Mouse (Mus musculus) kidney, adult 2 months (tissue): Measurements from ENCODE around the gene Zfp664. TPM values are rescaled to one million over a fixed set of nuclear protein-coding genes. Genes with fewer than 3 reads are reported as not detected.

ENCODE experiments used
- DNase-seq: peaks from one replicate; pipeline ENCODE4 v3.0.0; 2021
- H3K27ac ChIP-seq: fragments of 200-500 bp; 2 replicates; pipeline ENCODE4 v1.5.1; 2012; ENCODE audit warnings: low read depth, low read length, control low read depth, inconsistent platforms; ENCODE audit not compliant: insufficient read depth
- H3K27me3 ChIP-seq: fragments of 200-500 bp; replicated peaks from 2 replicates; pipeline ENCODE4 v1.6.1; 2012; ENCODE audit warnings: mild to moderate bottlenecking, moderate library complexity, low read length, inconsistent platforms; ENCODE audit not compliant: control insufficient read depth, insufficient read depth
- H3K36me3 ChIP-seq: fragments of 200-500 bp; 2 replicates; pipeline ENCODE4 v1.6.1; 2012; ENCODE audit warnings: mild to moderate bottlenecking, moderate library complexity, low read length, inconsistent platforms; ENCODE audit not compliant: control insufficient read depth, insufficient read depth
- H3K4me1 ChIP-seq: fragments of 200-500 bp; 2 replicates; pipeline ENCODE4 v1.6.1; 2011; ENCODE audit warnings: low read length; ENCODE audit not compliant: control insufficient read depth, insufficient read depth
- H3K4me3 ChIP-seq: fragments of 200-500 bp; 2 replicates; pipeline ENCODE4 v1.5.1; 2011; ENCODE audit warnings: mild to moderate bottlenecking, low read depth, low read length, control low read depth; ENCODE audit not compliant: insufficient read depth
- CTCF ChIP-seq: fragments of 200-500 bp; conservative IDR thresholded peaks from 2 replicates; pipeline ENCODE4 v1.5.1; 2011; ENCODE audit warnings: low read depth, mild to moderate bottlenecking, control low read depth, low read length, moderate library complexity, mixed read lengths; ENCODE audit not compliant: insufficient read depth, insufficient read length
- POLR2A ChIP-seq: fragments of 200-500 bp; IDR thresholded peaks from one replicate; pipeline ENCODE4 v1.6.1; 2011; ENCODE audit warnings: low read depth, low read length, control low read depth
- WGBS: fragments of 180-500 bp; shearing (Covaris S2); methylation state at CpG from one replicate; pipeline ENCODE4 v1.1.7; 2018; 5-methylcytosine and 5-hydroxymethylcytosine counted together
- polyA plus RNA-seq: library from polyadenylated mRNA; depleted of rRNA; stranded (reverse); fragments of >200 nt; gene quantifications from 2 replicates; pipeline ENCODE4 v1.2.3, GENCODE M21; 2012

Gene Zfp664
- polyA plus RNA-seq, 1 experiment: 20.4 TPM

GRCm38 (mm10) chr5:124836621-124837020 lies 25.9 kb upstream of the Zfp664 start:
- no peaks in the 10 kb centered on the region for H3K36me3 ChIP-seq
- DNase-seq: no peak
- TF ChIP-seq POLR2A: no peak
- TF ChIP-seq CTCF: no peak
- H3K27me3 ChIP-seq: no peaks in the 10 kb centered on the region
- H3K4me1 ChIP-seq: no peaks in the 10 kb centered on the region
- 49% methylated on average over 4 of the region's 4 CpGs for WGBS
- no peak overlapping the region for H3K4me3 ChIP-seq
- no peak overlapping the region for H3K27ac ChIP-seq

DNA sequence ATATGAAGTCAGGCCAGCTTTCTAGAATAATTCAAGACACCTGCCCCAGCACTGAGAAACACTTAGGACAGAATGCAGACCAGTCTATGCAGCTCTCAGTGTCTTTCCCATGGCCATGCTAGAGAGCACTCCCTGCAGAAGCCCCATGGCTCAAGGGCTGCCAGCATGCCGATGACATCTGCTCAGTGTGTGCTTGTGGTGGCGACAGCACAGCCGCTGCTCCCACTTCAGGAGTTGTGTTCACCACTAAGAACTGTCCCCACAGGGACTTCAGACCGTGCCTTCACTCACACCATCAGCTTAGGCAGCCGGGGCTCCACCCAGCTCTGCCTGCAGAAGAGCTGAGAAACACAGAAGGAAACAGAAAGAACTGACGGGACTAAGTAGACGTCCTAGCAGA lies 22.3 kb upstream of the Zfp664 start:
- WGBS: 88% methylated on average over 7 of the region's 7 CpGs
- H3K4me3 ChIP-seq: no peak overlapping the region
- H3K27me3 ChIP-seq: no peaks in the 10 kb centered on the region
- no peaks in the 10 kb centered on the region for H3K36me3 ChIP-seq
- no peak for DNase-seq
- H3K4me1 ChIP-seq: no peaks in the 10 kb centered on the region
- no peak overlapping the region for H3K27ac ChIP-seq
- no peak for TF ChIP-seq POLR2A
- TF ChIP-seq CTCF: no peak

DNA sequence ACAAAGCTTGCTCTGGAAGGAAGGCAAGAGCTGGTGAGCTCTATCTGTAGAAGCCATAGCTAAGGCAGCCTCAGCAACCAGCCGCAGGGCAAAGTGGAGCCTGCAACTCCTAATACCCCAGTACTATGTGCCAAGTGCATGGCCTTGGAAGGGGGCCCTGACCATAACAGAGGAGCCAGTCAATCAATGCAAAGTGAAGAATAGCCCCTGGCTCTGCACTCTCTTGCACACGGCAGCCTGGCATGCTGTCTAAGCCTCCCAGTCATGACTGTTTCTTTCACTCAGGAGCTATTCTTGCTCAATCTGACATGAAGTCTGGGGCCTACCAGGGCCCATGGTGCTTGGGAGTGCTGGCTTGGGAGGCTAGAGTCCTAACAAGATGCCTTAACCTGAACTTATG lies 21.8 kb upstream of the Zfp664 start:
- no peaks in the 10 kb centered on the region for H3K36me3 ChIP-seq
- no peak for DNase-seq
- H3K4me3 ChIP-seq: no peak overlapping the region
- WGBS: 78% methylated on average over 2 of the region's 2 CpGs
- H3K4me1 ChIP-seq: no peaks in the 10 kb centered on the region
- H3K27ac ChIP-seq: no peak overlapping the region
- no peaks in the 10 kb centered on the region for H3K27me3 ChIP-seq
- no peak for TF ChIP-seq POLR2A
- TF ChIP-seq CTCF: no peak

GRCm38 (mm10) chr5:124843386-124843785 lies 19.1 kb upstream of the Zfp664 start:
- TF ChIP-seq CTCF (no peak), POLR2A (no peak)
- 86% methylated on average over 8 of the region's 8 CpGs for WGBS
- no peaks in the 10 kb centered on the region for H3K4me1 ChIP-seq
- H3K4me3 ChIP-seq: no peak overlapping the region
- H3K27me3 ChIP-seq: no peaks in the 10 kb centered on the region
- no peaks in the 10 kb centered on the region for H3K36me3 ChIP-seq
- no peak overlapping the region for H3K27ac ChIP-seq
- DNase-seq: no peak

DNA sequence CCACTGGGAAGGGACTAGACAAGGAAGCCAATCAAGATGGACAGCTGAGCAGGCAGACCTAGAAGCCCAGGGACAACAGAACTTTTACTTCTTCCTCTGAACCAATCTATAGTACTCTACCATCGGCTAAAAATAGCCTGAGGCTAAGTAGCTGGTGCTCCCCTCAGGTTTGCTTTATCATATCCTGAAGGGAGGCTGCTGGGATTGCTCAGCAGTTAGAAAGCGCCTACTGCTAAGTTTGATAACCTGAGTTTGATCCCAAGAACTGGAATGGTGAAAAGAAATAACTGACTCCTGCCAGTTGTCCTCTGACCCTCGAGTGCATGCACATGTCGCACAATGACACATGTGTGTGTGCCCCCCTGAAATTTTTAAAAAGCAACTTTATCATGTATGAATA lies 17.6 kb upstream of the Zfp664 start:
- no peak overlapping the region for H3K27ac ChIP-seq
- no peaks in the 10 kb centered on the region for H3K36me3 ChIP-seq
- TF ChIP-seq CTCF (no peak), POLR2A (no peak)
- H3K4me3 ChIP-seq: no peak overlapping the region
- DNase-seq: no peak
- WGBS: 69% methylated on average over 4 of the region's 4 CpGs
- no peaks in the 10 kb centered on the region for H3K4me1 ChIP-seq
- H3K27me3 ChIP-seq: no peaks in the 10 kb centered on the region

- Histone ChIP-seq H3K4me1 (no peaks in the 10 kb centered on the region), H3K27ac (no peak overlapping the region), H3K36me3 (no peaks in the 10 kb centered on the region), H3K27me3 (no peaks in the 10 kb centered on the region), H3K4me3 (no peak overlapping the region)
- TF ChIP-seq CTCF (no peak), POLR2A (no peak)
- no peak for DNase-seq
- WGBS: 87% methylated on average over 1 of the region's 1 CpGs
Observed at GRCm38 (mm10) chr5:124847014-124847413, 15.5 kb upstream of the Zfp664 start.

- no peaks in the 10 kb centered on the region for H3K36me3 ChIP-seq
- H3K27ac ChIP-seq: no peak overlapping the region
- no peak overlapping the region for H3K4me3 ChIP-seq
- H3K27me3 ChIP-seq: no peaks in the 10 kb centered on the region
- no peak for TF ChIP-seq CTCF
- no peak for TF ChIP-seq POLR2A
- 0 out of 2 replicates have a peak, but pooled peaks cover 3% of the 10 kb centered on the region for H3K4me1 ChIP-seq
- no peak for DNase-seq
- 81% methylated on average over 3 of the region's 3 CpGs for WGBS
Observed at GRCm38 (mm10) chr5:124848994-124849393, 13.5 kb upstream of the Zfp664 start.

GRCm38 (mm10) chr5:124851572-124851971 lies 10.9 kb upstream of the Zfp664 start:
- TF ChIP-seq CTCF (no peak), POLR2A (no peak)
- Histone ChIP-seq H3K4me3 (no peak overlapping the region), H3K27ac (no peak overlapping the region), H3K27me3 (no peaks in the 10 kb centered on the region), H3K4me1 (0 out of 2 replicates have a peak, but pooled peaks cover 3% of the 10 kb centered on the region), H3K36me3 (no peaks in the 10 kb centered on the region)
- DNase-seq: no peak
- WGBS: 82% methylated on average over 4 of the region's 4 CpGs
